ENCODE assay signal across 9 mouse cellular contexts in the genomic region with DNA sequence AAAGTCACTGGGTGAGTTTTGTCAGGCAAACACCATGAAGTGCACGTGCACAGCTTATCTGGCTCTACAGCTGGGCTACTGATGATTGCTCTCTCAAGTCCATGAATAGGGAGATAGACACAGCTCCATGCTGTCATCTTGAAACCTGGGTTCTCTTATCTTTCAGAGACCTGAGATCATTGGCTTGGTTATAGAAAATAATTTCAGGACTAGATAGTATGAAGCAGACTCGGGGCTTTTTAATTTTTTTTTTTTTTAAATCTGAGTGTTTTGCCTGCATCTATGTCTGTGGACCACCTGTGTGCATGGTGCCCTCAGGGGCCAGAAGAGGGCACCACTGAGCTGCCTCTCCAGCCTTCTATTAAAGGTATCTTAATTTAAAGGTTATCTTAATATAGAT. TPM values are rescaled to one million over a fixed set of nuclear protein-coding genes. Genes with fewer than 3 reads are reported as not detected.
DNase-seq lines count a peak whose midpoint lies in the region; ATAC-seq and TF ChIP-seq lines count a peak whose summit lies in the region.
"Had no signal": no experiment of that assay in that cellular context is flagged by ENCODE, and none has a peak within 500 bp of the region (broad histone marks: within the 10 kb centered on the region; RNA-seq: fewer than 3 reads in every experiment).

No protein-coding gene starts in this region.

- no peak overlapping the region for H3K4me3 ChIP-seq in lung, embryonic 14.5 days (ENCODE audit: low read depth, low read length)
- H3K4me3 ChIP-seq in olfactory bulb, adult 2 months (ENCODE audit: insufficient read depth, low read depth, low read length) = no peak overlapping the region
- H3K4me3 ChIP-seq in neural tube, embryonic 15.5 days (replicated peaks) = no peak overlapping the region
- H3K4me3 ChIP-seq: limb, embryonic 13.5 days had no signal

- H3K36me3 ChIP-seq in lung, embryonic 14.5 days (ENCODE audit: insufficient read depth) = peaks cover 33% of the 10 kb centered on the region
- peaks cover 26% of the 10 kb centered on the region for H3K36me3 ChIP-seq in neural tube, embryonic 15.5 days

- H3K27me3 ChIP-seq in lung, embryonic 14.5 days (ENCODE audit: insufficient read depth, low read length) = no peaks in the 10 kb centered on the region
- H3K27me3 ChIP-seq in neural tube, embryonic 15.5 days (replicated peaks) = no peaks in the 10 kb centered on the region
- H3K27me3 ChIP-seq: limb, embryonic 13.5 days had no signal

- no peaks in the 10 kb centered on the region for H3K9me3 ChIP-seq in lung, embryonic 14.5 days (ENCODE audit: low read depth, low read length)
- H3K9me3 ChIP-seq in neural tube, embryonic 15.5 days (replicated peaks) = no peaks in the 10 kb centered on the region
- H3K9me3 ChIP-seq: limb, embryonic 13.5 days had no signal

- no peak overlapping the region for H3K27ac ChIP-seq in lung, embryonic 14.5 days (ENCODE audit: low read depth)
- no peak overlapping the region for H3K27ac ChIP-seq in olfactory bulb, adult 2 months (ENCODE audit: insufficient read depth, low read depth, low read length)
- H3K27ac ChIP-seq in neural tube, embryonic 15.5 days (replicated peaks) = no peak overlapping the region
- H3K27ac ChIP-seq: limb, embryonic 13.5 days had no signal

- WGBS in lung, embryonic 14.5 days = 17% methylated on average over 2 of the region's 2 CpGs
- WGBS in olfactory bulb, adult 2 months = 39% methylated on average over 2 of the region's 2 CpGs
- 34% methylated on average over 2 of the region's 2 CpGs for WGBS in neural tube, embryonic 15.5 days

- no peak overlapping the region for H3K4me2 ChIP-seq in lung, embryonic 14.5 days
- no peak overlapping the region for H3K4me2 ChIP-seq in neural tube, embryonic 15.5 days
- H3K4me2 ChIP-seq: limb, embryonic 13.5 days had no signal

- no peaks in the 10 kb centered on the region for H3K4me1 ChIP-seq in lung, embryonic 14.5 days (ENCODE audit: insufficient read depth)
- no peaks in the 10 kb centered on the region for H3K4me1 ChIP-seq in olfactory bulb, adult 2 months (ENCODE audit: control insufficient read depth, insufficient read depth, low read length)
- H3K4me1 ChIP-seq in neural tube, embryonic 15.5 days = no peaks in the 10 kb centered on the region

- peak; percentile 32 for DNase-seq in cerebellum, postnatal 36 days
- DNase-seq in cerebellum, adult 11 months = no peak
- DNase-seq in lung, embryonic 14.5 days = peak; percentile 50
- no peak for DNase-seq in lung, postnatal 25 days (ENCODE audit: low spot score)
- peak; percentile 35 for DNase-seq in embryo, embryonic 11 days
- DNase-seq in adrenal gland, adult (ENCODE audit: inconsistent age in 2 of 2, low spot score in 1 of 2) = no peak

- H3K9ac ChIP-seq in lung, embryonic 14.5 days = no peak overlapping the region
- no peak overlapping the region for H3K9ac ChIP-seq in neural tube, embryonic 15.5 days (replicated peaks)
- H3K9ac ChIP-seq: limb, embryonic 13.5 days had no signal

- no peak; the same call in 1 of the 2 replicates for ATAC-seq in lung, embryonic 14.5 days (ENCODE audit: insufficient read depth)
- ATAC-seq in neural tube, embryonic 15.5 days (ENCODE audit: low FRiP score) = no peak

- peak; percentile 52 for TF ChIP-seq CTCF in lung, embryonic 14.5 days (IDR thresholded peaks at IDR 0.05; ENCODE audit: low read depth)
- 0 out of 2 replicates have a peak, but pooled peaks have one; percentile 27 for TF ChIP-seq CTCF in olfactory bulb, adult 2 months (IDR thresholded peaks at IDR 0.05; ENCODE audit: insufficient read depth, low read depth, low read length)

- TF ChIP-seq POLR2A in olfactory bulb, adult 2 months (IDR thresholded peaks at IDR 0.05; ENCODE audit: insufficient read depth, low read depth, low read length) = no peak

RNA-seq across cellular contexts. Expression of a gene that starts 23.9 kb away (rescaled TPM):
- polyA plus RNA-seq in lung, embryonic 14.5 days (2014; fragmentation: Nextera tagmentation; extraction: Ambion mirVana) = 170 and 189 TPM in 2 replicates
- polyA plus RNA-seq in olfactory bulb, adult 2 months (2012; ENCODE audit: insufficient read depth, insufficient read length, low replicate concordance, missing spikeins) = 488 TPM in 1 of 2 replicates, not detected in the other
- polyA plus RNA-seq in neural tube, embryonic 15.5 days (2015; fragmentation: Nextera tagmentation; extraction: Ambion mirVana) = 221 and 227 TPM in 2 replicates

RNA-seq across cellular contexts. Expression of a gene that starts 36.9 kb away (rescaled TPM):
- polyA plus RNA-seq in lung, embryonic 14.5 days (2014; fragmentation: Nextera tagmentation; extraction: Ambion mirVana) = 0.05 and 0.14 TPM in 2 replicates
- not detected in 2 replicates for polyA plus RNA-seq in olfactory bulb, adult 2 months (2012; ENCODE audit: insufficient read depth, insufficient read length, low replicate concordance, missing spikeins)
- 11.9 and 12.7 TPM in 2 replicates for polyA plus RNA-seq in neural tube, embryonic 15.5 days (2015; fragmentation: Nextera tagmentation; extraction: Ambion mirVana)

RNA-seq across cellular contexts. Expression of a gene that starts 52.1 kb away (rescaled TPM):
- polyA plus RNA-seq in lung, embryonic 14.5 days (2014; fragmentation: Nextera tagmentation; extraction: Ambion mirVana) = 0.30 and 0.45 TPM in 2 replicates
- polyA plus RNA-seq in olfactory bulb, adult 2 months (2012; ENCODE audit: insufficient read depth, insufficient read length, low replicate concordance, missing spikeins) = not detected in 2 replicates
- polyA plus RNA-seq in neural tube, embryonic 15.5 days (2015; fragmentation: Nextera tagmentation; extraction: Ambion mirVana) = 0.52 TPM in 1 of 2 replicates, not detected in the other

Comparison
In these comparisons a context has a peak if more than half of its experiments do, and no peak if none do; other contexts are left out.
1. DNase-seq: peak in cerebellum, postnatal 36 days (2 of 2), lung, embryonic 14.5 days (single experiment) and embryo, embryonic 11 days (single experiment); none in cerebellum, adult 11 months (single experiment), lung, postnatal 25 days (single experiment) and adrenal gland, adult (0 of 2).